Mouse (Mus musculus) CH12.LX (cell line): ENCODE results near the gene Zfp639.

ENCODE experiments used
- CHD2 ChIP-seq: IDR thresholded peaks from 2 replicates; pipeline ENCODE4 v1.6.1; 2011; ENCODE audit warnings: low read length, improper control_type of control experiment
- CTCF ChIP-seq, 2 experiments: IDR thresholded peaks in 1 of 2; conservative IDR thresholded peaks in 1 of 2; 2 replicates each; pipeline ENCODE4 v1.5.1; 2011 to 2012; ENCODE audit warnings: low read depth in 2 of 2, low read length in 2 of 2, improper control_type of control experiment in 1 of 2, inconsistent platforms in 1 of 2, mild to moderate bottlenecking in 1 of 2, moderate library complexity in 1 of 2
- MAX ChIP-seq: IDR thresholded peaks from 2 replicates; pipeline ENCODE4 v1.6.1; 2011; ENCODE audit warnings: low read length, improper control_type of control experiment
- NRF1 ChIP-seq: IDR thresholded peaks from 2 replicates; pipeline ENCODE4 v1.6.1; 2014; ENCODE audit warnings: low read depth, mild to moderate bottlenecking, inconsistent platforms, low read length, improper control_type of control experiment, moderate library complexity
- TCF12 ChIP-seq: IDR thresholded peaks from 2 replicates; pipeline ENCODE4 v1.6.1; 2014; ENCODE audit warnings: low read depth, mild to moderate bottlenecking, inconsistent platforms, low read length, improper control_type of control experiment
- USF1 ChIP-seq: IDR thresholded peaks from 2 replicates; pipeline ENCODE4 v1.6.1; 2014; ENCODE audit warnings: low read depth, mild to moderate bottlenecking, inconsistent platforms, low read length, improper control_type of control experiment

- TF ChIP-seq CTCF (conservative IDR thresholded peaks at IDR 0.05 in 1 of 2, IDR thresholded peaks at IDR 0.05 in 1 of 2; ENCODE audit: low read depth in 2 of 2, low read length in 2 of 2): no peak
- no peak for TF ChIP-seq USF1
- TF ChIP-seq CHD2: no peak
- TF ChIP-seq MAX: no peak
- no peak for TF ChIP-seq TCF12
- TF ChIP-seq NRF1: no peak
Observed at GRCm38 (mm10) chr3:32530041-32530440, 20.0 kb downstream of the Zfp639 start.
